8 mouse cellular contexts compared by ENCODE assay signal in genomic region chr10:117436875-117437715, GRCm38 (mm10). TPM values are rescaled to one million over a fixed set of nuclear protein-coding genes. Genes with fewer than 3 reads are reported as not detected.
DNase-seq lines count a peak whose midpoint lies in the region; ATAC-seq and TF ChIP-seq lines count a peak whose summit lies in the region.

No protein-coding gene starts in this region.

- peak; percentile 39 to 54 for DNase-seq in left cerebral cortex, adult 18-20 months (ENCODE audit: low spot score in 2 of 2)
- DNase-seq in left cerebral cortex, adult 11 months (ENCODE audit: low spot score): no peak
- DNase-seq in Patski (ENCODE audit: low read depth, low spot score) (no peak), adipocyte (ENCODE audit: low spot score) (no peak)
- DNase-seq in cerebellum, postnatal 36 days: peak; percentile 42 to 56
- DNase-seq in heart, postnatal 36 days: peak; percentile 37 to 44

- H3K4me1 ChIP-seq in limb, embryonic 12.5 days (replicated peaks): peaks cover 29% of the 10 kb centered on the region
- H3K4me1 ChIP-seq in olfactory bulb, adult 2 months (ENCODE audit: control insufficient read depth, insufficient read depth, low read length): peaks cover 10% of the 10 kb centered on the region

- intact Hi-C loops in heart, postnatal 36 days (cut with DNase I): loop anchor here (5.0 to 10.0 kb wide), 2 partner anchors 100 to 212 kb away; partner anchors contain the start of gene Yeats4

- no peak for TF ChIP-seq POLR2A in olfactory bulb, adult 2 months (IDR thresholded peaks at IDR 0.05; ENCODE audit: insufficient read depth, low read depth, low read length)

- in situ Hi-C loops in Patski (cut with MboI; ENCODE audit: low pct_unique_long_range_greater_than_20kb): loop anchor here (5.0 kb wide), 1 partner anchor 165 kb away; no protein-coding TSS in a partner anchor

- WGBS in limb, embryonic 12.5 days: 27% methylated on average over 27 of the region's 27 CpGs
- 47% methylated on average over 27 of the region's 27 CpGs for WGBS in olfactory bulb, adult 2 months

- peaks cover 6% of the 10 kb centered on the region for H3K27me3 ChIP-seq in Patski
- peaks cover 15% of the 10 kb centered on the region for H3K27me3 ChIP-seq in limb, embryonic 12.5 days

- H3K9ac ChIP-seq in limb, embryonic 12.5 days (replicated peaks): no peak overlapping the region

- peak overlapping the region; percentile 43 for H3K4me2 ChIP-seq in limb, embryonic 12.5 days

- no peaks in the 10 kb centered on the region for H3K36me3 ChIP-seq in limb, embryonic 12.5 days

- CTCF ChIA-PET in Patski (lab: Charles Lee): no interaction called here

- POLR2A ChIA-PET in Patski (lab: Charles Lee): no interaction called here

- H3K4me3 ChIP-seq in limb, embryonic 12.5 days (replicated peaks): no peak overlapping the region
- no peak overlapping the region for H3K4me3 ChIP-seq in olfactory bulb, adult 2 months (ENCODE audit: insufficient read depth, low read depth, low read length)

- peak; percentile 69 for TF ChIP-seq CTCF in Patski (IDR thresholded peaks at IDR 0.05)
- TF ChIP-seq CTCF in olfactory bulb, adult 2 months (IDR thresholded peaks at IDR 0.05; ENCODE audit: insufficient read depth, low read depth, low read length): peak; percentile 54; the same call in 1 of the 2 replicates

- ATAC-seq in Patski: no peak
- peak; percentile 73; the same call in 1 of the 2 replicates for ATAC-seq in limb, embryonic 12.5 days (ENCODE audit: insufficient number of reproducible peaks, insufficient read depth, low FRiP score, low TSS enrichment, low read depth)

- H3K9me3 ChIP-seq in limb, embryonic 12.5 days: peaks cover 9% of the 10 kb centered on the region; the same call in 1 of the 2 replicates

- peak overlapping the region; percentile 57; the same call in 1 of the 2 replicates for H3K27ac ChIP-seq in limb, embryonic 12.5 days
- no peak overlapping the region for H3K27ac ChIP-seq in olfactory bulb, adult 2 months (ENCODE audit: insufficient read depth, low read depth, low read length)

RNA-seq across cellular contexts. Expression of gene Cpsf6, which starts 57.3 kb away (rescaled TPM):
- total RNA-seq in left cerebral cortex, adult 18-20 months (2021): 100 to 1,000 TPM; 109 to 117 TPM
- polyA plus RNA-seq in Patski (2021): 75.0 TPM
- 10 to 100 TPM; 30.0 to 33.7 TPM for total RNA-seq in heart, postnatal 36 days (2021)
- polyA plus RNA-seq in limb, embryonic 12.5 days (2016; fragmentation: Nextera tagmentation; extraction: Ambion mirVana): 231 and 234 TPM in 2 replicates
- 57.5 and 328 TPM in 2 replicates for polyA plus RNA-seq in olfactory bulb, adult 2 months (2012; ENCODE audit: insufficient read depth, insufficient read length, low replicate concordance, missing spikeins)

Comparison
In these comparisons a context has a peak if more than half of its experiments do, and no peak if none do; other contexts are left out.
1. DNase-seq: peak in left cerebral cortex, adult 18-20 months (2 of 2), cerebellum, postnatal 36 days (2 of 2) and heart, postnatal 36 days (2 of 2); none in left cerebral cortex, adult 11 months (single experiment), Patski (single experiment) and adipocyte (single experiment).